Mouse (Mus musculus): ENCODE data around the gene Myl12a. TPM values are rescaled to one million over a fixed set of nuclear protein-coding genes. Genes with fewer than 3 reads are reported as not detected.

Gene Myl12a
- polyA plus RNA-seq (2016; fragmentation: Nextera tagmentation; extraction: Ambion mirVana): 289 and 292 TPM in 2 replicates

GRCm38 (mm10) chr17:71002744-71003094, at the start of gene Myl12a:
Gene Myl12a (minus strand): TSS chr17:71002878.
- peak; percentile 51 for ATAC-seq (ENCODE audit: low FRiP score, low read depth)
- peaks cover 18% of the 10 kb centered on the region; the same call in 1 of the 2 replicates for H3K4me1 ChIP-seq
- no peaks in the 10 kb centered on the region for H3K36me3 ChIP-seq
- H3K9me3 ChIP-seq: no peaks in the 10 kb centered on the region
- H3K27ac ChIP-seq: peak within 1 kb of the TSS; percentile 65
- no peaks in the 10 kb centered on the region for H3K27me3 ChIP-seq (replicated peaks)
- whole genome bisulfite sequencing: 10% methylated on average over 14 of the region's 14 CpGs
- H3K9ac ChIP-seq: peak within 1 kb of the TSS; percentile 84
- H3K4me3 ChIP-seq: peak within 1 kb of the TSS; percentile 89
- peak within 1 kb of the TSS; percentile 68 for H3K4me2 ChIP-seq (replicated peaks)

- H3K27me3 ChIP-seq (replicated peaks): no peaks in the 10 kb centered on the region
- H3K4me1 ChIP-seq: no peaks in the 10 kb centered on the region
- 89% methylated on average over 8 of the region's 8 CpGs for WGBS
- no peaks in the 10 kb centered on the region for H3K9me3 ChIP-seq
- no peak overlapping the region for H3K9ac ChIP-seq
- H3K36me3 ChIP-seq: no peaks in the 10 kb centered on the region
- no peak overlapping the region for H3K27ac ChIP-seq
- H3K4me2 ChIP-seq (replicated peaks): no peak overlapping the region
- H3K4me3 ChIP-seq: no peak overlapping the region
- no peak for ATAC-seq (ENCODE audit: low FRiP score, low read depth)
Observed at GRCm38 (mm10) chr17:71049292-71049691, 46.6 kb upstream of the Myl12a start.

- Histone ChIP-seq H3K4me2 (replicated peaks) (no peak overlapping the region), H3K27ac (no peak overlapping the region), H3K9ac (no peak overlapping the region), H3K36me3 (no peaks in the 10 kb centered on the region), H3K4me3 (no peak overlapping the region), H3K27me3 (replicated peaks) (no peaks in the 10 kb centered on the region), H3K4me1 (no peaks in the 10 kb centered on the region), H3K9me3 (0 out of 2 replicates have a peak, but pooled peaks cover 3% of the 10 kb centered on the region)
- no peak for ATAC-seq (ENCODE audit: low FRiP score, low read depth)
- whole genome bisulfite sequencing: 94% methylated on average over 4 of the region's 4 CpGs
Observed at GRCm38 (mm10) chr17:71046856-71047255, 44.2 kb upstream of the Myl12a start.

- H3K9ac ChIP-seq: no peak overlapping the region
- H3K27ac ChIP-seq: no peak overlapping the region
- H3K4me2 ChIP-seq (replicated peaks): no peak overlapping the region
- H3K9me3 ChIP-seq: 0 out of 2 replicates have a peak, but pooled peaks cover 3% of the 10 kb centered on the region
- H3K27me3 ChIP-seq (replicated peaks): no peaks in the 10 kb centered on the region
- 83% methylated on average over 9 of the region's 9 CpGs for WGBS
- H3K4me1 ChIP-seq: peaks cover 1% of the 10 kb centered on the region; the same call in 1 of the 2 replicates
- no peak overlapping the region for H3K4me3 ChIP-seq
- H3K36me3 ChIP-seq: no peaks in the 10 kb centered on the region
- no peak for ATAC-seq (ENCODE audit: low FRiP score, low read depth)
Observed at GRCm38 (mm10) chr17:71045591-71045990, 42.9 kb upstream of the Myl12a start.

- 91% methylated on average over 1 of the region's 1 CpGs for WGBS
- Histone ChIP-seq H3K27me3 (replicated peaks) (no peaks in the 10 kb centered on the region), H3K4me2 (replicated peaks) (no peak overlapping the region), H3K4me3 (no peak overlapping the region), H3K4me1 (peaks cover 15% of the 10 kb centered on the region; the same call in 1 of the 2 replicates), H3K36me3 (no peaks in the 10 kb centered on the region), H3K9ac (no peak overlapping the region), H3K9me3 (0 out of 2 replicates have a peak, but pooled peaks cover 3% of the 10 kb centered on the region), H3K27ac (no peak overlapping the region)
- no peak for ATAC-seq (ENCODE audit: low FRiP score, low read depth)
Observed at GRCm38 (mm10) chr17:71042645-71043044, 40.0 kb upstream of the Myl12a start.

- Histone ChIP-seq H3K27ac (no peak overlapping the region), H3K27me3 (replicated peaks) (no peaks in the 10 kb centered on the region), H3K4me1 (peaks cover 15% of the 10 kb centered on the region; the same call in 1 of the 2 replicates), H3K36me3 (no peaks in the 10 kb centered on the region), H3K9me3 (0 out of 2 replicates have a peak, but pooled peaks cover 3% of the 10 kb centered on the region), H3K4me2 (replicated peaks) (no peak overlapping the region), H3K4me3 (no peak overlapping the region), H3K9ac (no peak overlapping the region)
- no peak for ATAC-seq (ENCODE audit: low FRiP score, low read depth)
- WGBS: 78% methylated on average over 5 of the region's 5 CpGs
Observed at GRCm38 (mm10) chr17:71040582-71040880, 37.9 kb upstream of the Myl12a start.

- no peaks in the 10 kb centered on the region for H3K27me3 ChIP-seq (replicated peaks)
- WGBS: 21% methylated on average over 12 of the region's 12 CpGs
- peaks cover 15% of the 10 kb centered on the region; the same call in 1 of the 2 replicates for H3K4me1 ChIP-seq
- H3K4me2 ChIP-seq (replicated peaks): no peak overlapping the region; the same call in 1 of the 2 replicates
- no peak overlapping the region for H3K4me3 ChIP-seq
- ATAC-seq (ENCODE audit: low FRiP score, low read depth): peak; percentile 75
- no peaks in the 10 kb centered on the region for H3K36me3 ChIP-seq
- no peak overlapping the region for H3K9ac ChIP-seq
- H3K9me3 ChIP-seq: 0 out of 2 replicates have a peak, but pooled peaks cover 3% of the 10 kb centered on the region
- H3K27ac ChIP-seq: no peak overlapping the region
Observed at GRCm38 (mm10) chr17:71039851-71040581, 37.3 kb upstream of the Myl12a start.

GRCm38 (mm10) chr17:71038812-71039211, 36.1 kb upstream of the Myl12a start:
- no peak for ATAC-seq (ENCODE audit: low FRiP score, low read depth)
- Histone ChIP-seq H3K4me3 (no peak overlapping the region), H3K36me3 (no peaks in the 10 kb centered on the region), H3K9ac (no peak overlapping the region), H3K9me3 (0 out of 2 replicates have a peak, but pooled peaks cover 3% of the 10 kb centered on the region), H3K4me1 (peaks cover 15% of the 10 kb centered on the region; the same call in 1 of the 2 replicates), H3K4me2 (replicated peaks) (no peak overlapping the region), H3K27ac (no peak overlapping the region), H3K27me3 (replicated peaks) (no peaks in the 10 kb centered on the region)
- WGBS: 80% methylated on average over 5 of the region's 5 CpGs

GRCm38 (mm10) chr17:71037188-71037587, 34.5 kb upstream of the Myl12a start:
- Histone ChIP-seq H3K4me3 (no peak overlapping the region), H3K4me1 (peaks cover 15% of the 10 kb centered on the region; the same call in 1 of the 2 replicates), H3K9me3 (no peaks in the 10 kb centered on the region), H3K27me3 (replicated peaks) (no peaks in the 10 kb centered on the region), H3K36me3 (no peaks in the 10 kb centered on the region), H3K9ac (no peak overlapping the region), H3K4me2 (replicated peaks) (no peak overlapping the region), H3K27ac (no peak overlapping the region)
- no peak for ATAC-seq (ENCODE audit: low FRiP score, low read depth)
- 89% methylated on average over 7 of the region's 7 CpGs for WGBS

- Histone ChIP-seq H3K4me2 (replicated peaks) (no peak overlapping the region), H3K27ac (no peak overlapping the region), H3K9me3 (no peaks in the 10 kb centered on the region), H3K4me3 (no peak overlapping the region), H3K27me3 (replicated peaks) (no peaks in the 10 kb centered on the region), H3K36me3 (no peaks in the 10 kb centered on the region), H3K4me1 (peaks cover 3% of the 10 kb centered on the region; the same call in 1 of the 2 replicates), H3K9ac (no peak overlapping the region)
- 89% methylated on average over 5 of the region's 5 CpGs for WGBS
- ATAC-seq (ENCODE audit: low FRiP score, low read depth): no peak
Observed at GRCm38 (mm10) chr17:71034472-71034871, 31.8 kb upstream of the Myl12a start.

- no peaks in the 10 kb centered on the region for H3K27me3 ChIP-seq (replicated peaks)
- H3K9ac ChIP-seq: no peak overlapping the region
- H3K4me1 ChIP-seq: no peaks in the 10 kb centered on the region
- no peak for ATAC-seq (ENCODE audit: low FRiP score, low read depth)
- H3K36me3 ChIP-seq: no peaks in the 10 kb centered on the region
- 86% methylated on average over 10 of the region's 10 CpGs for WGBS
- no peaks in the 10 kb centered on the region for H3K9me3 ChIP-seq
- no peak overlapping the region for H3K4me2 ChIP-seq (replicated peaks)
- no peak overlapping the region for H3K27ac ChIP-seq
- H3K4me3 ChIP-seq: no peak overlapping the region
Observed at GRCm38 (mm10) chr17:71032719-71033118, 30.0 kb upstream of the Myl12a start.

GRCm38 (mm10) chr17:71027186-71027585, 24.5 kb upstream of the Myl12a start:
- Histone ChIP-seq H3K36me3 (no peaks in the 10 kb centered on the region), H3K27me3 (replicated peaks) (no peaks in the 10 kb centered on the region), H3K9me3 (no peaks in the 10 kb centered on the region), H3K4me1 (no peaks in the 10 kb centered on the region), H3K27ac (no peak overlapping the region), H3K4me3 (no peak overlapping the region), H3K4me2 (replicated peaks) (no peak overlapping the region), H3K9ac (no peak overlapping the region)
- 92% methylated on average over 3 of the region's 3 CpGs for WGBS
- ATAC-seq (ENCODE audit: low FRiP score, low read depth): no peak

- no peak overlapping the region for H3K4me2 ChIP-seq (replicated peaks)
Observed at GRCm38 (mm10) chr17:71025922-71026321, 23.2 kb upstream of the Myl12a start.

More at GRCm38 (mm10) chr17:71025922-71026321, 23.2 kb upstream of the Myl12a start:
- no peak overlapping the region for H3K27ac ChIP-seq
- no peaks in the 10 kb centered on the region for H3K9me3 ChIP-seq
- no peaks in the 10 kb centered on the region for H3K4me1 ChIP-seq
- 82% methylated on average over 8 of the region's 8 CpGs for WGBS
- ATAC-seq (ENCODE audit: low FRiP score, low read depth): no peak
- H3K9ac ChIP-seq: no peak overlapping the region
- no peak overlapping the region for H3K4me3 ChIP-seq
- H3K36me3 ChIP-seq: no peaks in the 10 kb centered on the region
- H3K27me3 ChIP-seq (replicated peaks): no peaks in the 10 kb centered on the region

Data from neural tube, embryonic 12.5 days (tissue).